Mouse (Mus musculus) kidney, postnatal 25 days (tissue): Measurements from ENCODE around the gene Adgrl2.

Source experiments
- DNase-seq, 2 experiments: peaks; one replicate each; pipeline ENCODE4 v3.0.0; 2021; ENCODE audit warnings: mixed read lengths in 2 of 2

Adgrl2 gene

DNA sequence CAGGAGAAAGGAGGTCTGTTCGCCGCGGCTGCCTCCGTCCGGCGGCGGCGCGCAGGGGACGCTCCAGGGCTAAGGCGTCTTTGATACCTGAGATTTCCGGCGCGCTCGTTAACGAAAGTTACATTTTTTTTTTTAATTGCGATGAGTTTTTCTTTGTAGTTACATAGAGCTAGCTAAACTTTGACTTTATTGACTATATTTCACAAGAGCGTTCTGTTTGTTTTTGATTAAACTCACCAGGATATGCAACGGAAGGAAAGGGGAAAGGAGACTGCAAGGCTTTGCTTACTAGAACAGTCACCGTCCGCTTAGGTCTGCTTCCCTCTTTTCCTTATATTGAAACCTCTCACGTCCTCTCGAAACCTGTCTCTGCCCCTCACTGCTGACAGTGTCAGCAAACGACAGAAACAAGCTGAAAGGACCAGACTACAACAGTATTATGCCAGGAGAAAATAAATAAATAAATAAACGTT, at the start of gene Adgrl2:
Gene Adgrl2, minus strand, starts transcription at position 25 of the 473 bp plus-strand sequence.
- DNase-seq = peak in 1 of 2 experiments; percentile 66

DNA sequence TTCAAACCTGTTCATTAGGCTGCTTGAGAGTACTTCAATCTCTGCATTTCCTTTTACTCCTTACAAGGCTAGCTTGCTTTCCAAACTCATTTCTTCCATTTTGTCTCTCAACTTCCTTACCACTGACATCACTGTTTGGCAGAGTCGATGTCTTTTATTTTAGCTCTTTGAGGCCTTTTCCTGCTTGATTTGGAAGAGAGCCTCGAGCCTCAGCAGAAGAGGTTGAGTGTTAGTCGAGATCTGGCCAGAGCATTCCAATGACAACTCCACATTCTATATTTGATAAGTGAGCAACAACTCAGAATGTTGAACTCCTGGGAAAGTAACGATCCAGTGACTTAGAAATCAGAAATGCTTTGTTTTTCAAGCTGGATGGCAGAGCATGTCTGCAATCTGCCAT, 48.4 kb upstream of the Adgrl2 start:
- DNase-seq = peak; percentile 14 to 33

DNA sequence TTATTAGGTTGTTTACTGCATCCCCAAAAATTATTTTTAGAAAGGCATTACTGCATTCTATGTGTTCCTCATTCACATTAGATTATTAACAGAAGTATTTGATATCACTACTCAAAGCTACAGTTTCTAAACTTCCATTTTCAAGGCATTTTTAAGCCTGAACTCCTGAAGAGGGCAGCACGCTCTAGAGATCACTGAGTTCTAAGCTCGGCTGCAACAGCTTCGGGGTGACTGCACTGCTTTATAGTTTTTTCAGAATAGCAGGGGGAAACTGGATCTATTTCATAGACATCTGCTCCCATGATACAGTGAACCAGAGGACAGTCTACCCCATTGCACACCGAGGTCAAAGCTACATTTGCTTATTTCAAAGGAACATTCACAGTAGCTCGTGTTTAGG, 29.6 kb upstream of the Adgrl2 start:
- DNase-seq = peak in 1 of 2 experiments; percentile 27

DNA sequence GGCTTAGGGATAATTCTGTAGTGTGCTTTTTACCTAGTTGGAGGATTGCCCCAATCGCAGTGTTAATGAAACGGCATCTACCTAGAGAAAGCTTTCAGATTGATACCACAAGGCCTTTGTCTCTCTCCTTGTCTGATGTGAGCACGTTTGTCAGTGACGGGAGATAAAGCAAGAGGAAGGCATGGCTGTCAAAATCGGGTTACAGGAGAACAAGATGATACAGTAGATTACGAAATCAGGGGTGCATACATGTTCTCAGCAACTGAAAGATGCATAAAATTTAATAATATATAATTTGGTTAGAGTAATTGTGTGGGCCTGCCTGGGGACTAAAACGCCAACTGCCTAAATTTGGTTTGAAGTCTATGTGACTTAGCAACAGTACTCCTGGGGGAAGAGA, 19.0 kb upstream of the Adgrl2 start:
- DNase-seq = no peak

DNA sequence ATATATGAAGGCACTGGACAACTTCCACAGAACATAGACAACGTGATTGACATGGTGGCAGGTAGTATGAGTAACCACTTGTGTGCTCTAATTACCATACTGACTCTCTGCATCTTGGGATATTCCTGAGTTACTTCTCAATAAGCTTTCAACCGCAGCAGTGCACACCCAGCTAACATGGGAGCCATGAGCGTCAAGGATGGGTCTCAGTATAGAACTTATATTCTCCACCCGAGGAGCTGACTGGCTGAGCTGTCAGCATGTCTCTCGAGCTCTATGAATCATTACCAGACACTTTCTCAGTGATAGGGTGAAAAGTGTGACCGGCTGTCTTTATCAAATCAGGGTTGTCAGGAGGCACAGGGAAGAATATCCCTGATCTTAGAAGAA, 18.3 kb upstream of the Adgrl2 start:
- no peak for DNase-seq

DNA sequence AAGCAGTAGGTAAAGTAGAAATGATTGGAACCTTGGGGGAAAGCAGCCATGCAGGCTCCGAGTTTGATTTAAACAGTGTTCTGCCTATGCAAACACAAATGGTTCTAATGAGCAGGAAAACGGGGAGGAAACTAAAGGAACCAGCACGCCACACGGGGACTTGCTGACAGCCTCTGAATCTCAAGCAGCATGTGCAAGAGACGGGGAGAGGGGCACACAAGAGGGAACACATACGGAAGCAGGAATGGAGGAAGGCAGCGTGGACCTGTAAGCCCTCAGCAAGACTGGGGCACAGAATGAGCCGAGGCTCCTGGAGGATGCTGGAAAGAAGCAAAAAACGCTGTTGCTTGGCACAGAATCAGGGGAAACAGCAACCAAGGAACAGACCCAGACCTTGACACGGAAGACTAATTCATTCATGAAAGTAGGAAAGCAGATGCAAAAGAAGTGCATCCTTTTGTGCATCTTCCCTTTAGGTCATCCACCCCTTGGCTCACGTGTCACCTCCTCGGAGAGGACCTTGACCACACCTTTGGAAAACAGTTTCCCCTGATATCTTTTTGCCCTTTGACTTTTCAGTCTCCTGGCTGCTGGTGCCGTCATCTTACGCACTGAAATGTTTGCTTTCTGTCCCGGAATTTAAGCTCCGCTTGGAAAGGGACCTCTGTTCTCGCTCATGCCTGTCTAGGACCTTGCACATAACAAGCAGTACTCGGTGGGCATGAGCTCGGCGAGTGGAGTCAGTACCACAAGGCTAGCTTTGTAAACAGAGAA, 17.7 kb upstream of the Adgrl2 start:
- no peak for DNase-seq

DNA sequence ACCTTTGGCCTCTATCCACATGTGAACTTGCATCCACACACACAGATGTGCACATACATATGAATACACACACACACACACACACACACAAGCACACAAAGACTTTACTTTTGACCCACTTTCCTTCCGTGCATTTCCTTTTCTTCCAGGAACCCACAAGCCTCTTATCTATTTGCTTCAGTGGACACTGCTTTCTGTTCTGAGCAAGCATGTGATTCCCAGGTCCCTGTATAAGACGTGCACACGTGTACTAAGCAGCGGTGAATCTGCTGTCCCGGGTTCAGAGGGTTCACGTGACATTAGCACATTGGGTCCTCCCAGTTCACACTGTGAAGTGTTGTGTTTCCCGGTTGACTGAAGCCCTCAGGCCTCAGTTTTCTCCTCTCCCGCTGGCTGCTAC, 11.0 kb upstream of the Adgrl2 start:
- DNase-seq = no peak

DNA sequence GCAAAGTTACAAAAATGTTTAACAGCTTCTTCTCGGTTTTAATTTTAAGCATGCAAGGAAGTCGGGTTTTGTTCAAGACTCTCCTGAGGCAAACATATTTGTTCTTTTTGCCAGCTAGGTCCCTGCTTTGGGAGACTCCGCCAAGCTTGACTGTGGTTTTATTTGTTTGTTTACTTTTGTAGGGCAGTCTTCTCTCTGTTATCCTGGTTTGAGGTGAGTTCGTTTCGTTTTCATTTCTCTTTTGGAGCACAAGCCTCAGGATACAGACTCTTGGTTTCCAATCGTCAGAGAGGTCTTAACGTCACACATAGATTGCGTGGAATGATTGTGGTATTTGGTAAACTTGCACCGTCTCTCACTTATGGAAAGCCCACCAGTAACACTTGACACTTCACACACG, 8.3 kb upstream of the Adgrl2 start:
- no peak for DNase-seq

DNA sequence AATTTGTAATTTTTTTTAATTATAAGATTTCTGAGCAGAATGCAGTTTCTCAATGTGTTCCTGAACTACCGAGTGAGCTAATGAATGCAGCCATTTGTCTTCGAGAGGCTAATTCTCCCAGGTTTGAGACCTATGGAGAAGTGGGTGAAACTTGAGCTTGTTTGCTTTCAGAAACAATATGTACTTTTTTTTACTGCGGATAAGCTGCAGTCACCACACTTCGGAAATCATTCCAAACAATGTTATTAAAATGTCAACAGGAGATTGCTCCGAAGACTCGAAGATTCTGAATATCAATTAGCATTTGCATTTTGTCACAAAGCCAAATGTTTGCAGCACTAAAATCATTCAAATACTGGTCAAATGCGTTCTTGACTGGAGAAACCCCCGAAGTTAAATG, 701 bp upstream of the Adgrl2 start:
- no peak for DNase-seq

DNA sequence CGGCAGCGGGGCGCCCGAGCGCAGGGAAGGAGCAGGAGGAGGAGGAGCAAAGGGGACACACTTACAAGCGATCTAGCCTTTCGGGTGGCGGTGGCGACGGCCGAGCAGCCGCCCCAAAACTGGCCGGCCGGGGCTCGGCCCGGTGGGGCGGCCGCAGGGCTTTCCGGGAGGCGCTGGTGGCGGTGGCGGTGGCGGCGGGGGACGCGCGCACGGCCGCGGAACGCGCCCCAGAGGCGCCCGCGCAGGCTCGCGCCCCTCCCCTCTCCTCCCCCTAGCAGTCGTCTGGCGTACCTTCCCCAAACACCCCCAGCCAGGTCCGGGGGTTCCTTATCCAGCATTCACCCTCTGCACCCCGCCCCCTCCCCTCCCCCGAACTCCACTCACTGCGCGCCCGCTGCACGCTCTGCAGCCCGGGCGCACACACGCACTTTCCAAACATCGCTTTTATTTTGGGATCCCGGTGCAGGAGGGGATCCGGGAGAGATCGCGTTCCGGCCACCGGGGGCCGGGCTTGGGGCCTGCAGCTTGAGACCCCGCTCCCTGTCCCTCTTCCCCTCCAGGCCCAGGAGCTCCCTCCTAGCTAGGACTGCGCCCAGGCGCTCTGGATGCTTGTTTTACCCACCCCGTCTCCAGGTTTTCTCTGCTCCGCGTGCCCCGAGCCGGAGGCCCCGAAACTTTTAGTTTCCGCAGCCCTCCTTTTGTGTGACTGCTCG, 381 bp downstream of the Adgrl2 start:
- DNase-seq = peak; percentile 64 to 81

DNA sequence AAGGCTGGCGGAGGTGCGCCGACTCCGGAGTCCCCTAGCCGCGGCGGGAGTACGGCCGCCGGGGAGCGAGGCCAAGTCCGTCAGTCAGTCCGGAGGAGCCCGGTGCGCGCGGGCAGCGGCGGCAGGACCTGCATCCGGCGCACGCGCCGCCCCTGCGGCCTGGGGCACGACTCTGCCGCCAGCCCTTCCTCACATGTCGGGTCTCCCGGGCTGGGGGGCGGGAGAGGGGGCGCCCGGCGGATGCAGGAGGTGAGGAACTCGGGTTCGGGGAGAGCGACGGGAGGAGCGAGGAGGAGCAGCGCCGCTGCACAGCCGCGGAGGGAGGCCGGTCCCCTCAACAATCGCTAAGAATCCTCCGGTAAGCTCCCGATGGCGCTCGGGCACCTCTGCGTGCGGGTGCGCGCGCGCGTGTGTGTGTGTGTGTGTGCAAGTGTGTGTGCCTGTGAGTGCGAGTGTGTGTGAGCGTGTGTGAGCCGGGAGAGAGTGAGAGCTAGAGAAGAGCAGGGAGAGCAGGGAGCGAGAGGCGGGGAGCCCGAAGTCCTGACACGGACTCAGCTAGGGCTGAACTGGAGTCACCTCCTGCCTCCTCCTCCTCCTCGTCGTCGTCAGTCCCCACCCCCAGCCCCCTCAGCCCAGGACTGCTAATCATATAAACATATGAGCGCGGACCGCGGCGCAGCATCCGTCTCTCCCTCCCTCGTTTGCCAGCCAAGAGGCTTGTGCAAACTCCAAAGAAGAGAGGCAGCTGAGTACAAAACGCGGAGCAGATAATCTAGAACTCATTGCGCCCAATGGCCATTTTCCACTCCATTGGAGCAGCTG, 1.1 kb downstream of the Adgrl2 start:
- DNase-seq = peak; percentile 87 to 92

DNA sequence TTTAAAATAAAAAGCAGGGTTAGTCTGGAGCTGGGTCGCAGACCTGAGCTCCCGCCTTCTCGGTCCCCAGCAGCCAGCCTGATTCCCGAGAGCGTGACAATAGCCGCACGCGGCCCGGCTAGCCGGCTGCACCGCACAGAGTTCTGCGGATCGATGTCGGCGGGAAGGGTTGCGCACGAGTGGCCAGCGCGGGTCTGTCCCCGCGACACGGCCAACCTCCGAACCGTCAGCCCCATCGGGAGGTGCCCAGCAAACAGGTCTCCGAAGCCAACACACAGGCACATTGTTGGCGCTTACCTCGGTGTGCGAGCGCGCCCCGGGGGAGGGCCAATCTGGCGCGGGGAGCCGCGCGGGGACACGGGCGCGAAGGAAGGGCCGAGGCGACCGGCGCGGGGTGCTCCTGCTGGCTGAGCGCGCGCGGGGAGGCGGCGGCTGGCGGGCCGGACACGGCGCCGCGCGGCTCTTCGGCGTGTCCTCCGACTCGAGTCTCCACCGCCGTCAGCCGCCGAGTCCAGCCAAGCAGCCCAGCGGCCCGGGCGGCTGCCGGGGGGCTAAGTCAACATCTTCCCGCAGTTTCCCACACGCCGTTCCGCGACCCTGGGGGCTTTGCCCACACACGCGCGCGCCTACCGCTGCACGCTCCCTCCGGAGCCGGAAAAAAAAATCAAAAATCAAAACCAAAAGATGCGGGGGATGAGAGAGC, 1.9 kb downstream of the Adgrl2 start:
- DNase-seq = peak; percentile 42 to 65

DNA sequence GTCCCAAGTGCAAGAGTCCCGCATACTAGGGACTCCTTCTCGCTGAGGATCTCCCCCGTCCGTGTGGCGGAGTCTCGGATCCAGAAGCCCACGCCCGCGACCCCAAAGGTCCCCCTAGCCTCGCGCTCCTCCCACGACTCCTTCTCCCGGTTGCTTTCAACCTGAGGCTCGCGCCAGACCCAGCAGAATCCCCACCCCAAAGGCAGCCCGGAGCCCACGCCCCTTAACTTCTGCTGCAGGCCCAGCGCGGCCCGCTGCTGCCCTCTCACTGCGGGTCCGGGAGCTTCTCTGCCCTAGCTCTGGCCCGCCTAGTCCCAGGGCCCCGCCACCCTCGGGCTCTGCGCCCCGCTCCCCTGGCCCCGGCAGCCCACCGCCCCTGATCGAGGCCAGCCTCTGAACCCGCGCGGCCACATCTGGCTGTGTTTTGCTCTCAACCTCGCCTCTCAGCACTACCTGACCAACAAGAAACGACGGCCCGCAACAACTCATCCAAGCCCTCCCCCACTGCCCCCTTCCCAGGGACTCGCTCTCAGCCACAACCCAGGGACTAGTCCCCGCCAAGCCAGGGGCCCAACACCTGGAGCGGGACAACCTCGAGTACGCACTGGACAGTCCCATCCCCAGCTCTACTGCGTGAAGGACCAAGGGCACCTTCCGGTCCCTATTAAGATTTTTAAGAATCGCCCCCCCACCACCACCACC, 2.6 kb downstream of the Adgrl2 start:
- peak; percentile 84 to 92 for DNase-seq

DNA sequence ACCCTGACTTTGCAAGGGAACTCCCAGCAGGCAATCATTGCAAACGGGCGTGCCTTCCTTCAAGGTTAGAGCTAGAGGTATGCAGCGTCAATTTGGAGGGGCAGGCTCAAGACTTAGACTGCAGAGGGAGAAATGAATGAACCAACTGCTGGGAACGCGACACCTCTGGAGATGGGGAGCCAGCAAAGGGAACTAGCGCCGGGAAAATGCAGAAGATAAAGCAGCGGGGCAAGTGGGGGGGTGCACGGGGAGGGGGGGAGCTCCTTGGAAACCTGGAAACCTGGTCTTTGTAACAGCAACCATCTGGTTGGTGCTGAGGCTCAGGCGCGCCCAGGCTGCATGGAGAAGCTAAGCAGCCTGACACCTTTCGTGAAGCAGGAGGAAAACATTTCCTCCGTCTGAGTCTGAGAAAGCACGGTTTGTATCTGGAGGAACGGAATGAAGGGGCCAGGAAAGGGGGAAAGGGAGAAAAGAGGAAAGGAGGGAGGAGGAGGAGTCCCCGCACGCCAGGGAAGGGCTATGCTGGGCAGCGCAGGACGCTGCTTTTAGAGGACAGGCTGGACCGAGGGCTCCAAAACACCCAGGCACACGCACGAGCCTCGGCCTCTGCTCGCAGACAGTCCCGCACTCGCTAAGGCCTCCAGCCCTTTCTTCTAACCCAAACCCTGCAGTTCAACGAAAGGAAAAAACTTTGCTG, 3.3 kb downstream of the Adgrl2 start:
- peak; percentile 39 to 50 for DNase-seq

DNA sequence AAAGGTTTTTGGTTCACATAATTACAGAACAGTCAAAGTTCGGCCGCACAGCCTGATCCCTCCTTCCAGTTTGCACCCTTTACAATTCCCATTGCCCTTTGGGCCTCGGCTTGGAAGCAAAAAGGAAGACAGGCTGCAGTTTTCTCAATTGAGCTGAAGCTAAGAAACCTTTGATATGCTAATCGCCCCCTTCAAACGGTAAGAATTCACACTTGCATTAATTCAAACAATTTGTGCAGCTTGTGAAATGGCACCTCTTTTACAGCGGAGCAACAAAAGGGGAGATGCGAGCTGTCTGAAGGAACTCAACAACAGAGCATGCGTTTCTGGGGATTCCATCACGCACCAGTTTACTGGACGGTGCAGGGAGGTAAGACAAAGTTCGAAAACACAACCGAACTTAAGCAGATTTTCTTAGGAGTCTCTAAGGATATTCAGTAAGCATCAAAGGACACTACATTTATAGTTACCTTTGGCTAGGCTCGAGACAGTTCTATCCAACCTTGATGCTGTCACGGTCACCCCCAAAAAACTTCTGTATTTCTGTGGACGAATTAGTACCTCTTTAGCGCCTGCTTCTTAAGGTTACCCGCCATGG, 4.0 kb downstream of the Adgrl2 start:
- peak in 1 of 2 experiments; percentile 21 for DNase-seq

DNA sequence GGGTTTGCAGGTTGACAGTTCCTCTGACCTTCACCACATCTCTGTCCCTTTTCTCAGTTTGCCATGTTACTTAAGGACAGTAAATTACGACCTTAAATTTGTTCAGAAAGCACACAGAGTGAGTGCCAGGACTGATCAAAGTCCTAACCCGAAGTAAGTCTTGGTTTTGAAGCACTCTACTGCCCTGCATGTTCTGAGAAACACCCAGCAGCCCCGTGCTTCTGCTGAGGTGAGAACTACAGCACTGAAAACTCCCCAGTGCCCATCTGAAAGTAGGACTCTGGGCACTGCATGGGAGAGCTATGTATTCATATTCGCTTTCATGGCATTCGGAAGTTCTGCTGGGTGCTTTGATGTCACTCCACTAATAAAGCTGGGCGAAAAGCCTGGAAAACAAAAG, 6.0 kb downstream of the Adgrl2 start:
- DNase-seq = peak; percentile 48 to 67

DNA sequence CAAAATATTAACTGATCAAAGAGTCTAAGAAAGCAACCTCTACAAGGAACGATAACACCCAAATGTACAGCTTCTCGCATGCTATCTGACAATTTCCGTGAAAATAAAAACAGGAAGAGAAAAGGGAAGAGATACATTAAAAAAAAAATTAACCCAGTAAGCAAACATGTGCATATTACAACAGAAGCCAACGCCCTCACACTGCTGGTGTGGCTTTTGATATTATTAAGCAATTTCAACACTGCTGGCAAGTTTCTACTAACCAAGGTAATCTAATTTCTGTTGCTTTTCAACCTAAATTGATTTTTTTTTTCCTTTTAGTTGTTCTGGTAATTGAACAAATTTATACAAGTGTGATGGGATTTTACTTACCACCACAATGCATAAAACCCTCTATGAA, 8.0 kb downstream of the Adgrl2 start:
- no peak for DNase-seq

DNA sequence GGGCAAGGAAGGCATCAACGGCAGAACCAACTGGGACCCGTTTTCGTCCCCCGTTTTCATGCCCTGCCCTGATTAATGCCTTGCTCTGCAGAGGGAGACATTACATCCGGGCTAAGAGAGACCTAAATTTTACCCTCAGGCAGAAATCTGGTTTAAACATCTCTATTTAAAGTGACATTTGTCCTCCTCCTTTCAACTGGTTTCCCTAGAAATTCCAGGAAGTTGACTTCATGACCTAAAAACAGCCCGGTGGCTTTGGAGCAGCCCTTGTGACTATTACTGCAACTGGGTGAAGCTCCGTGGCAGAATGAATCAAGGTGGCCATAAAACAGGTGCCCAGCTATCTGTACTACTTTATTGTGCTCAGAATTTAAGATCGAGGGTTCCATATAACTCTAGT, 8.6 kb downstream of the Adgrl2 start:
- peak in 1 of 2 experiments; percentile 27 for DNase-seq

DNA sequence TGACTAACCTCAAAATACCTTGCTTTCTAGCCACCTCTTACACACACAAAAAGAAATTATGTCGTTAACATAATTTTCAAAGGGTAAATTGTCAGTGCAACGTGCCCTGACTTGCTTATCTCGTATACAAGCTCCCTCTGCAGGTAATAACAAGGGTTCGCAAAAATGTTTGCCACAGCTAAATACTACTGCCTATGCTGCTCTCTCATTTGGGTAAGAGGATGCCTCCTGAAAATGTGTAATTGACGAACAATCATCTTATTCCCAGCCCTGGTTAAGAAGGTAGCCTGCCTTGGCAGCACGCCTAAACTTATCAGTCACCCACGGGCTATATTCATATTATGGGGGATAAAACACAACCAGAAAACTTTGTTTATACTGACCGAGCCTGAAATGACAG, 11.8 kb downstream of the Adgrl2 start:
- DNase-seq = no peak

DNA sequence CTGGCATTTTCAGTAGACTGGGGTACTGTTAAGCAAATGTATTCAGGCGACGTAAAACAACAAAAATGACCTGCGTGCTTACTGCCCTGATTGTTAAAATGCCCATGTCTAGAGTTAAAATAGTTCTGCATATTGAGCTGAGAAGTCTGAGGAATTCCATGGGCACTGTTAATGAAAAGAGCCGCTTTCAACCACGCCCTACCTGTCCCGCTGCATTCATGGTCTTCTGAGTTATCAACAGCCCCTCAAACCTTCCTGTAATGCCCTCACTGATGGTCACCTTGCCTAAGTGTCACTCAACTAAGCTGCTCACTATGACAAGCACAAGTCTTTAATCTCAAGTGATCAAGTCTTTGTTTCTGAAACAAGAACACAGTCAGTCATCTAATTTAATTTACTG, 12.5 kb downstream of the Adgrl2 start:
- no peak for DNase-seq

DNA sequence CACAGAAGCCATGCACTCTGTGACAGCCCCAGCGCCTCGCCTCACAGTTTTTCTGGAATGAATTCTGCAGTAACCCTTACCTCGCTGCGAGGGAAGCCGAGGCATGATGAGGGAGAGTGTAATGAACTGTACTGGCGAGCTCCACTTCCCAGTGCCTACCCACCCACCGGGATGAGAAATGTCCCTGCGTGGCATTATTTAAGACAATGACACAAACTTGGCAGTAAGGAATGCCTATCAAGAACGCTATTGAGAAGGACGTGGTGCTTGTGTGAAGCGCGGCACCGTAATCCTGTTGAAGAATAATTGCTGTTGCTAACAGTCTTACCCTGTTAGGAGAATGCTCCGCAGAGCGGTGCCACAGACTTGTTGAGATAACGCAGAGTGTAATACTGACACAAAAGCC, 13.2 kb downstream of the Adgrl2 start:
- DNase-seq = peak in 1 of 2 experiments; percentile 22
